Mouse (Mus musculus) kidney, adult 2 months (tissue): ENCODE measurements around the gene Phyhipl.

ENCODE experiments used
- CTCF ChIP-seq: fragments of 200-500 bp; conservative IDR thresholded peaks from 2 replicates; pipeline ENCODE4 v1.5.1; 2011; ENCODE audit warnings: low read depth, mild to moderate bottlenecking, control low read depth, low read length, moderate library complexity, mixed read lengths; ENCODE audit not compliant: insufficient read depth, insufficient read length
- POLR2A ChIP-seq: fragments of 200-500 bp; IDR thresholded peaks from one replicate; pipeline ENCODE4 v1.6.1; 2011; ENCODE audit warnings: low read depth, low read length, control low read depth

DNA sequence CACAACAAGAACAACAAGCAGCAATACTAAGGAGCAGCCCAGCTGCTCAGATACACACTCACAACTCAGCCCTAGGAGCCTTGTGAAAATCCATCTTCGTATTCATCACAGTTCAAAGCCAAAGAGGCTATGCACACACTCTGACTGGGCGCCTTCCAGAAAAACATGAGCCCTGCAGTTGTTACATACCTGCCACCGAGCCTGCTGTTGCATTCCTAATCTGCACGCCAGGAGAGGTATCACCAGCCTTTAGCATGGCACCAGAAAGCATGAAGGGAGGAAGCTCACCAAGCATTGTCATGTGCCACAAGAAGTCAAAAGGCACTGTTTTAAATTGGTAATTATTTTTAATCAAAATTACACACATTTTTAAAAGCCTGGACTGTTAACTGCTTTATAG lies 1.1 kb downstream of the Phyhipl start:
- TF ChIP-seq POLR2A (no peak), CTCF (no peak)
